8 mouse cellular contexts compared by ENCODE assay signal in genomic region chr13:67194340-67194894, GRCm38 (mm10). TPM values are rescaled to one million over a fixed set of nuclear protein-coding genes. Genes with fewer than 3 reads are reported as not detected.
DNase-seq lines count a peak whose midpoint lies in the region; ATAC-seq and TF ChIP-seq lines count a peak whose summit lies in the region.

Gene Zfp455 (plus strand): TSS chr13:67194506.

- H3K9ac ChIP-seq in hindbrain, embryonic 12.5 days, result peak within 1 kb of the TSS; percentile 69
- H3K9ac ChIP-seq in lung, postnatal 0 days (replicated peaks; ENCODE audit: low read depth), result peak within 1 kb of the TSS; percentile 80

- DNase-seq in MN1 (ENCODE audit: low spot score), result peak; percentile 88
- DNase-seq in cerebellum, adult 2 months, result peak; percentile 73 to 77
- peak; percentile 11 to 51 for DNase-seq in frontal cortex, postnatal 10 days (ENCODE audit: low spot score in 2 of 2)
- peak; percentile 53 to 62 for DNase-seq in layer of hippocampus, postnatal 10 days (ENCODE audit: low spot score in 2 of 2)
- peak; percentile 90 for DNase-seq in lung, postnatal 0 days (ENCODE audit: low spot score)
- DNase-seq in ovary, postnatal 14 days (ENCODE audit: low spot score), result peak; percentile 46
- peak; percentile 51 for DNase-seq in thymus, postnatal 4 days

- no peaks in the 10 kb centered on the region for H3K27me3 ChIP-seq in cerebellum, adult 2 months (ENCODE audit: control insufficient read depth, insufficient read depth, low read length)
- no peaks in the 10 kb centered on the region for H3K27me3 ChIP-seq in hindbrain, embryonic 12.5 days
- H3K27me3 ChIP-seq in lung, postnatal 0 days (replicated peaks; ENCODE audit: insufficient read depth, low read length), result no peaks in the 10 kb centered on the region

- TF ChIP-seq POLR2A in cerebellum, adult 2 months (IDR thresholded peaks at IDR 0.05; ENCODE audit: borderline replicate concordance, insufficient read depth, low read length), result no peak

- ATAC-seq in hindbrain, embryonic 12.5 days (ENCODE audit: low FRiP score), result peak; percentile 92
- peak; percentile 95 for ATAC-seq in lung, postnatal 0 days

- H3K36me3 ChIP-seq in hindbrain, embryonic 12.5 days, result no peaks in the 10 kb centered on the region
- H3K36me3 ChIP-seq in lung, postnatal 0 days (ENCODE audit: insufficient read depth, low read length), result no peaks in the 10 kb centered on the region

- H3K4me1 ChIP-seq in cerebellum, adult 2 months (ENCODE audit: control insufficient read depth, insufficient read depth, low read length), result no peaks in the 10 kb centered on the region
- H3K4me1 ChIP-seq in hindbrain, embryonic 12.5 days, result no peaks in the 10 kb centered on the region
- no peaks in the 10 kb centered on the region; the same call in 1 of the 2 replicates for H3K4me1 ChIP-seq in lung, postnatal 0 days (ENCODE audit: insufficient read depth, low read depth, low read length)

- H3K4me3 ChIP-seq in cerebellum, adult 2 months (replicated peaks; ENCODE audit: insufficient read depth, low read depth, low read length), result peak within 1 kb of the TSS; percentile 97
- H3K4me3 ChIP-seq in hindbrain, embryonic 12.5 days, result peak within 1 kb of the TSS; percentile 60
- peak within 1 kb of the TSS; percentile 82 for H3K4me3 ChIP-seq in lung, postnatal 0 days (ENCODE audit: low read depth, low read length)

- TF ChIP-seq CTCF in cerebellum, adult 2 months (IDR thresholded peaks at IDR 0.05; ENCODE audit: borderline replicate concordance, insufficient read depth, low read depth, low read length), result no peak
- no peak for TF ChIP-seq CTCF in lung, postnatal 0 days (IDR thresholded peaks at IDR 0.05)

- no peak within 1 kb of the TSS for H3K27ac ChIP-seq in cerebellum, adult 2 months (ENCODE audit: insufficient read depth, low read length)
- H3K27ac ChIP-seq in hindbrain, embryonic 12.5 days, result no peak within 1 kb of the TSS
- no peak within 1 kb of the TSS; the same call in 1 of the 2 replicates for H3K27ac ChIP-seq in lung, postnatal 0 days (ENCODE audit: low read length)

- H3K4me2 ChIP-seq in hindbrain, embryonic 12.5 days (replicated peaks), result peak within 1 kb of the TSS; percentile 64
- peak within 1 kb of the TSS; percentile 65 for H3K4me2 ChIP-seq in lung, postnatal 0 days (replicated peaks; ENCODE audit: low read depth, low read length)

- 3% methylated on average over 13 of the region's 13 CpGs for WGBS in cerebellum, adult 2 months
- 3% methylated on average over 13 of the region's 13 CpGs for WGBS in hindbrain, embryonic 12.5 days
- 4% methylated on average over 13 of the region's 13 CpGs for WGBS in lung, postnatal 0 days

- no peaks in the 10 kb centered on the region for H3K9me3 ChIP-seq in hindbrain, embryonic 12.5 days (replicated peaks)
- no peaks in the 10 kb centered on the region for H3K9me3 ChIP-seq in lung, postnatal 0 days (ENCODE audit: low read length)

- TF ChIP-seq EP300 in lung, postnatal 0 days (IDR thresholded peaks at IDR 0.05), result no peak

RNA-seq across cellular contexts. Expression of gene Zfp455, which starts in this region (rescaled TPM):
- 0.84 and 1.1 TPM in 2 replicates for polyA plus RNA-seq in cerebellum, adult 2 months (2012; rRNA removed)
- 1.4 and 1.8 TPM in 2 replicates for polyA plus RNA-seq in hindbrain, embryonic 12.5 days (2016; fragmentation: Nextera tagmentation; extraction: Ambion mirVana)
- total RNA-seq in layer of hippocampus, postnatal 10 days (2021), result 1 to 10 TPM; 2.6 to 2.8 TPM
- polyA plus RNA-seq in lung, postnatal 0 days (2015; fragmentation: Nextera tagmentation; extraction: Ambion mirVana), result 1.7 and 2.1 TPM in 2 replicates

Comparison
In these comparisons a context has a peak if more than half of its experiments do, and no peak if none do; other contexts are left out.
1. DNase-seq: peak in every context shown above with its lines; median percentile 90 in lung, postnatal 0 days; 88 in MN1; 75 in cerebellum, adult 2 months; 58 in layer of hippocampus, postnatal 10 days; 51 in thymus, postnatal 4 days; 46 in ovary, postnatal 14 days; 31 in frontal cortex, postnatal 10 days.